Mouse (Mus musculus) brain, embryonic 14.5 days (tissue): ENCODE measurements around the gene Rxra.

Experiments
- CTCF ChIP-seq: fragments of 200-500 bp; IDR thresholded peaks from 2 replicates; pipeline ENCODE4 v1.5.1; 2012; ENCODE audit warnings: inconsistent platforms, mild to moderate bottlenecking, moderate library complexity, borderline replicate concordance; ENCODE audit not compliant: insufficient read depth, insufficient read length; ENCODE audit errors: extremely low read depth
- POLR2A ChIP-seq: fragments of 200-500 bp; IDR thresholded peaks from 2 replicates; pipeline ENCODE4 v1.6.1; 2012; ENCODE audit warnings: mild to moderate bottlenecking, inconsistent platforms, borderline replicate concordance; ENCODE audit not compliant: poor library complexity, insufficient read depth, insufficient read length, severe bottlenecking; ENCODE audit errors: extremely low read depth

DNA sequence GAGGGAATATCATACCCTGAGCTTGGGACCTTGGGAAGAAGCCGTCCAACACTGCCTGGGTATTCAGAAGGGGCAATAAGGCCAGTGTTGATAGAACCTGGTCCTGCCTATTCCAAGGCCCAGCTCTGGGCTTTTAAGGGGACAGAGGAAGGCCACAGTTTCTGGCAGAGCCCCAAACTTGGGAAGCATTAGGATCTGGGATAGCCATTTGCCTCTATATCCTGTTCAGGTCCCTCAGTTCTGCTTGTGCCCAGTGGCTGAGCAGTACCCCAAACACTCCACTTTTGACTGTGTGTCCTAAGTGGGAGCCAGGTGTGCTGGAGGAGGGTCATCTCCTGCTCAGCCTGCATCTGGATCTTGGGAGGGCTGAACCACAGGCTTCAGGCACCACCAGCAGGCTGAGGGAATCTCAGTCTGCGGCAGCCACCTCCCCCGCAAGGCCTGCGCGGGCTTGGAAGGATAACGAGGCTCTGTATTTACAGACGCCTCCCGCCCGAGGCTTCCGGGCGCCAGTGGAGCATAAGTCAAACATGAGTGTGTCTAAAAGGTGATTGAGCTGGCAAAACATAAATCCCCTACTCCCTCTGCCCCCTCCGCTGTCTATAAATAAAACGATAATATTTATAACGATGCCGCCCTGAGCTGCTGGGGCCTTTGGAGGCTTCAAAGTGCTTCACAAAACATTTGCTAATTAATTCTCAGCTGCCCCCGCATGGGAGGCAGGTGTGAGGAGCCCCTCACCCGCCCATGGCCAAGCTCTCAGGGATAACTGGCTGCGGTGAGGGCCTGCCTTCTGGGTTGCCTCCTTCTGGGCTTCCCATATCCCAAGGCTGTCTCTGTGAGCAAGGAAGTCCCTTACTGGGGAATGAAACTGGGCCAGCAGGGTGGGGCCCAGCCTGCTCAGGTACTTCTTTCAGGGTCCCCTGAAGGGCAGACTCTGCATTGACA, 69.7 kb downstream of the Rxra start:
- no peak for TF ChIP-seq CTCF
- TF ChIP-seq POLR2A, result no peak
